Mouse (Mus musculus): ENCODE measurements around the gene Ift57.

Gene Ift57

DNA sequence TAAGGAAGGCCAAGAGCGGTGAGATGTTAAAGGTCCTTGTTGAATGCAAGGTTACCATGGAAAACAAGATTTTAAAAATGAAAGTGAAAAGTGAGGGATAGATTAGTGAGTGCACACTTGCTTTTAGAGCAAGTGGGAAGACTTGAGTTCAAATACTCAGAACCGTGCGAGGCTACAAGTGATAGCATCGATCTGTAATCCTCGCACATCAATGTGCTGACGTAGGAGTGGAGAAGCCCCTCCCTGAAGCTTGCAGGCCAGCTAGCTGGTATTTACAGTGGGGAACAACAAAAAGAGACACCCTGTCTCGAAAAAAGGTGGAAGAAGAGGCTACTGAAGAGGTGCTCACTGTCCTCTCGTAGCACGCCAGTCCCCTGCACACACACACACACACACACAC, 94.6 kb downstream of the Ift57 start:
- DNase-seq (ENCODE audit: low read depth): no peak

DNA sequence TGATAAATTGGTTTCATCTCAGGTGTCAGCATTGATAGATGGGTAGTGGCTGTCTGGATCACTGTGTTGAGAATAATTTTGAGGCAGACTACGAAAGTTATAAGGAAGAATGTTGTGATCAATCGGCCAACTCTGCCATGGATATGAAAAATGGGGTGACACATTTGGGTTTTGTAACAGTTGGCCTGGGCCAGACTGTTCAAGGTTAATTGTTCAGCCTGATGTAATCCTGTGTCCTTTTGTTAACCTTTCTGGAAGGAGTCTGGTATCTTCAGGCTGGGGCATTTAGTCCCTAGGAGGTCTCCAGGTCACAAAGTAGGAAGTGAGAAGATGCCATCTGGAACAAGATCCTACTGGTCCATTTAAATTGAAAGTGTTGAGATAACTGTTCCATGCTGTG, 97.2 kb downstream of the Ift57 start:
- no peak for DNase-seq (ENCODE audit: low read depth)

DNA sequence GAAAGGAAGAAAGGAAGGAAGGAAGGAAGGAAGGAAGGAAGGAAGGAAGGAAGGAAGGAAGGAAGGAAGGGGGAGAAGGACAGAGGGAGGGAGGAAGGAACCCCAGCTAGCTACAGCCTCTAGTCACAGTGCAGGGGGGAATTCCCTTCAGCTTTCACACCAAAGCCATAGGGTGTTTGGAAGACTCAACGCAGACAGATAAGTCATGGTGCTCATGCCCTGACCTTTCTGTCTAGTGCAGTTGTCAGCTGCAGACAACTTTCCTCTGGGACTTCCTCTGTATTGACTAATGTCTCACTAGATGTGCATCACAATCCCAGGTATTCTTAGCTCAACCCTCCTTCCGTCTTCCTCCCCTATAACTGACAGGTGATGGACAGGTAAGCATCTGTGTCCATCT, 97.9 kb downstream of the Ift57 start:
- no peak for DNase-seq (ENCODE audit: low read depth)

DNA sequence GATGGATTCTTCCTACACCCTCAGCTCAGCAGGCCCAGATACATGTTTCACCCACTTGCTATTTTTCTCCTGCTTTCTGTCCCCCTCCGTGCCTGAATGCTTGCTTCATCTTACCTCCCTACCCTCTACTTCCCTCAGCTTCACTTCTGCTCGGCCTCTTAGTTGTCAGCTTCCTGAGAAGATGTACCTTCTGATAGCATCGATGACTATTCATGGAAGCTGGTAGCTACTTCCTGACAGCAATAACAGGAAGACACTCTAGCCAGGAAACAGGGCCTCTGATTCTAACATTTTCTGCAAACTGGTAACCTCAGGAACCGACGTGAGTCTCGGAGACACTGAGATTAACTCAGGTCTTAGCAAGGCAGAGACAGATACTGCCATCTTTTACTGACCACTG, 99.8 kb downstream of the Ift57 start:
- DNase-seq (ENCODE audit: low read depth): no peak

DNA sequence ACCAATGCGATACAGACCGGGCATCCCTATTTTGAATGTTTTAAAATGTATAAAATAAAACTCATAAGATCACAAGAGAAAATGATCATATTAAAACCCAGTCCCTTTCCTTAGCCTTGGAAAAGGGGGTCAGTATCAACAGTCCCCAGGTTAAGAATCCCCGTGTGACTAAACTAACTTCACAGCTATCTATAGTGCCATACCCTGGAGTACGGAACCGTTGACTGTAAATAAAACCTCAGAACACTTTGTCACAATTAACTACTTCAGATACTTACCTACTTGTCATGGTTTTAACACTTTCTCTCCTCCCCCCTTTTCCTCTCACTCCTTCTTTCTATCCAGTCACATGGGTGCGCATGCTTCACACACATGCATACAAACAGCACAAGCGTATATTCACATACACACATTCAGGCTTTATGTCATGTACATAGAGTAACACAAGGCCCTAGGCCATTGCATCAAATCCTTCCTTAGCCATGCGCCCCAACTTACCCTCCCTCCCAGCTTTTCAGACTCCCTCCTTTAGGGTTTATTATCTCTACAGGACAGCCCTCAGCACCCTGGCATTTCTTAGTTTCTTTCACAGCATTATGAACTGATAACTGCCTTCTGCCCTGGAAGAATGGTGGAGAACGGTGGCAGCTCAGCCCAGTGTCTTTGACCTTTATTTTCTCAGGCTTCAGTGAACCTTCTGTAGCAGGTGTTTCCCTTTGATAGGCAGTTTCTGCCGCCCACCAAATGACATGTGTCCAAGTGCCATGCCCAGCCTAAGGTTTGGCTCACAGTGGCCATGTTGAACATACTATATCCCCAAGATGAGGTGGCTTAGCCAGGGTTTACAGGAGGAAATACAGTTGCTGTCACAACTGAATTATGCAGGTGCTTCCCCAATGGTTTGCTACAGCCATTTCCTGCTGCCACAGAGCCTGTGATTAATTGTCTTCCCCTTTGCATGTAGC, 100.8 kb downstream of the Ift57 start, which contains the start of gene Cd47:
Gene Cd47, plus strand, starts transcription at position 937 of the 965 bp plus-strand sequence.
- DNase-seq (ENCODE audit: low read depth): no peak

DNA sequence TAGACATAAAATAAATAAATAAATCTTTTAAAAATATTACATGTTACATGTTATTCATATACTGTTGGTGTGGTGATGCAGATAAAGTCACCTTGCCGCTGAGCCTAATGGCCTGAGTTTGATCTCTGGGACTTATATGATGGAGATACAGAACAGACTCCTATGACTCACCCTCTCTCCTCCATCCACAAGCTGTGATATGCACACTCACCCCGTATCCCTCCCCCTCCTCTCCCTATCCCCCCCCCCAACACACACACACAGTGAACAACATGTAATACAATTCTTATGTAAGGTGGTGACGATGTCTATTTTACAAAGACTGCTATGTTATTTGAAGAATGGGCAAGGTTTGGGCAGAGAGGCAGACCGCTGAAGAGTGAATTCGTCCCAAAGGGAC, 102.0 kb downstream of the Ift57 start:
- no peak for DNase-seq (ENCODE audit: low read depth)

DNA sequence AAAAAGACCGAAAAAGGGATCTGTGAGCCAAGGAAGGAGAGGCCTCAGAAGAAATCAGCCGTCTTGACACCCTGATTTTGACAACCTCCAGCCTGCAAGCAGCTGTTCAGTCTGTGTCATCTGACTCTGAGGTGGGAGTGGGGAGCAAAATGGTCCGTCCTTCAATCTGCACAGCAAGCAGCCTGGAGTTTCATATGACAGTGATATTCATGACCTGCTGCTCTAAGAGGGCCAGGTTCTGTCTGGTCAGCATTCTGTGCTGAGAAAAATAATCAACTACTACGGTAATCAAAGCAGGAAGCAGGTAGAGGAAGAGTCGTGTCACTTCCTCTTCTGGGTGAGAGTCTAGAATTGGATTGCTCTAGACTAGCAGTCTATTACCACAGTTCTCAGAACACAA, 102.4 kb downstream of the Ift57 start:
- no peak for DNase-seq (ENCODE audit: low read depth)

DNA sequence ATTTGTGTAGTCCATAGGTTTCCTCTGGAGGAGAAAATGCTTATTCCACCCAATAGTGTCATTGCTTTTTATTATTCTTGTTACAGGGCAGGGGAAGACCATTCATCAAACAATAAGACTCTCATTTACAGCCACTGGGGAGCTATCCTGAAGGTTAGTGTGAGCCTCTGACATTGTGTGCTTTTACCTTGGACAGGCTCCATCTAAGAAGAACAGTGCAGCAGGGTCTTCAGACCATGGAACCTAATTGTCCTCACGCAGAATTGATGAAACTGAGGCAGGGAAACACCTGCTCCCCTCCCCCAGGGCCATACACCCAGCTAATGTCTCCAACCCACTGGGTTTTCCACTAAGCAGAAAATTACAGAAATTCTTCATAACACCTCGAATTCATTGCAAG, 104.0 kb downstream of the Ift57 start:
- DNase-seq (ENCODE audit: low read depth): no peak

DNA sequence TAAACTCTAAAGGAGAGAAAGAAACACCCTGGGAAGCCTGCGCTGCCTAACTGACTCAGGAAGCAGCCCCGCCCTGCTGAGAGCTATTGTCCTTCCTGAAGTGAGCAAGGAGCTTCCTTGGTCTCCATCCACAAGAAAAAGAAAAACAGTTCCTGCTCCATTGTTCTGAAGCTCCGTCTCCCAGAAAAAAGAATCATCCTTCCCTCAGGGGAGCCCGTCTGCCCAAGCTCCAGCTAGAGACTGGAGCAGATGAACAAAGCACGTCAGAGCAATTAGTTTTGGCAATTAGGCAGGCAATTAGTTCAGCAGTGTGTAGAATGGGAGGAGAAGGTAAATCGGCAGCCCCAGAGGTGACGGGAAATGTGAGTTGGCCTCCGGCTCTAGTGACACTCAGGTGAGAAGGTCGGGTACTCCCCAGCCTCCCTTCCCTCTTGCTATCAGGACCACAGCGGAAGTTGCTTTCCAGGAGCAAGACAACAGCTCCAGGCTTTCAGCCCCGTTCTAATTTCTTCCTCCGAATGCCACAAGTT, 105.0 kb downstream of the Ift57 start:
- DNase-seq (ENCODE audit: low read depth): no peak

DNA sequence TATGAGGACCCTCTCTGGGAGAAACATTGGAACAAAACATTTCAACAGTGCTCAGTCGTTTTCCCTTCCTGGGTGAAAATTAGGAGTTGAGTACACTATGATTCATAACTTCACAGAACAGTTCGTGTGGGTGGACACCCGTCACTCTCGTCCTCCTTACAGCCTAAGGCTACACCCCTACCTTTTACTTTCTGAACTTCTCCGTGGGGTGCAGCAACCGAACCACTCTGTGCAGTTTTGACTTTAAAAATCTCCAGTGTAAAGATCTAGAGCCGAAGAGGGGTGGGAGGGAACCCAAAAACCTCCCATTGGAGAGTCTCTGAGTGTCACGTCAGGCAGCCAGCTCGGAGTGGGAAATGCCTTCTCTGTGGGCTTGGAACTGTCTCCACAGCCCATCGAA, 107.9 kb downstream of the Ift57 start:
- DNase-seq (ENCODE audit: low read depth): no peak

DNA sequence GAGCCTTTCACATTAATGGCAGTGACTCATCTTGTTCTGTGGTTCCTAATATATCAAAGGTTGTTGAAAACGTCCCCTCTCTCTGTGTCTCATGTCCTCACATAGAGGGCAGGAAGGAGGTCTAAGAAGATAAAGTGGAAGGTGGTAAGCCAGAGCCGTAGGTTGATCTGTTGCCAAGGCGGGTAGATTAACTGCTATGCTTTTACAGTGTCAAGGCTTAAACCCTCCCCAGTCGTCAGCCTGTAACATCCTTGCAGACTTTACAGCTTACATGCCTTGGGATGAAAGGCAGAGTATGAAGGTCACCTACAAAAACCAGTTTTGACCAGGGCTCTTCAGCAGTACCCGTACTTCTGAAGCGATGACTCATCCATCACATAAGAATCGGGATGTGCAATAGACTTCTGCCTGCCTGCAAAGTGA, 108.4 kb downstream of the Ift57 start:
- peak; percentile 5 for DNase-seq (ENCODE audit: low read depth)

DNA sequence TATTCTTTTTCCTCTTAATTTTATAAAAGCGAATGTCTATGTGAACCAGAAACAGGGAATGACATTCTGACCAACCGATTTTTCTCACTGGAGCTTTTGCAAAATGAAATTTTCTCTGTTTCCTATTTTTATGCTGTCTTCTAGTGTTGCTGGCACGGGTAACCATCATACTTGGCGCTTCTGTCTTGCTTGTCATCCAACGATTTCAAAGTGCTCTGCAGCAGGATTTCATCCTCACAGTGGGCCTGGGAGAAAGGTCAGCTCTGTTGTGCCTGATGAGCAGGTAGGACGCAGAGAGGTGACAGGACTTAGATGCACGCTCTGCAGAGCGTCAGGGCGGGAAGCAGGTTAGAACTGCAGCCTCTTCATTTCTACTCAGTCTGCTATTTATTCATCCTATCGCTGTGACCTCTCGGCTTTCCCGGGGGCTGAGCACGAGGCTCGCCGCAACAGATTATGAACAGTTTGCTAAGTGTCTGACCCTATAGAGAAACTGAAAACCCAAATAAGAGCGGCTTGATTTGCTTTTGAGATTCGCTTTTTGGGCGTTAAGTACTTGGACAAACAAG, 108.9 kb downstream of the Ift57 start:
- DNase-seq (ENCODE audit: low read depth): no peak

DNA sequence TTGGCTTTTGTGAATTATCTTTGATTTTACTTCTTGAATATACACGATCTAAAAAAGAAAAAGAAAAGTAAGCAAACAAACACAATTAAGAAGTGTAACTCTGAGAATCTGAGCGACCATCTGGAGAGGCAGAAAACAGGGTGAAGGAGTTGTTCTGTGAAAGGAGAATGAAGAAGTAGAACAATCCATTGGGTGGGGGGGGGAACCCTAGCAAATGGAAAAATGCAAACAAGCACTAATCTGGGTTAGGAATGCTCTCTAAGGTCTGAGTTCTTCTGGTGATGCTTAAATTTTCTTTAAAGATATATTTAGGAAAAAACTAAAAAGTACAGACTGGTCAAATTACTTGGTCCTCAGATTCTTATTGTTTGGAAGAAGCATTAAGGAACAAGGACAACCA, 112.9 kb downstream of the Ift57 start:
- DNase-seq (ENCODE audit: low read depth): no peak

DNA sequence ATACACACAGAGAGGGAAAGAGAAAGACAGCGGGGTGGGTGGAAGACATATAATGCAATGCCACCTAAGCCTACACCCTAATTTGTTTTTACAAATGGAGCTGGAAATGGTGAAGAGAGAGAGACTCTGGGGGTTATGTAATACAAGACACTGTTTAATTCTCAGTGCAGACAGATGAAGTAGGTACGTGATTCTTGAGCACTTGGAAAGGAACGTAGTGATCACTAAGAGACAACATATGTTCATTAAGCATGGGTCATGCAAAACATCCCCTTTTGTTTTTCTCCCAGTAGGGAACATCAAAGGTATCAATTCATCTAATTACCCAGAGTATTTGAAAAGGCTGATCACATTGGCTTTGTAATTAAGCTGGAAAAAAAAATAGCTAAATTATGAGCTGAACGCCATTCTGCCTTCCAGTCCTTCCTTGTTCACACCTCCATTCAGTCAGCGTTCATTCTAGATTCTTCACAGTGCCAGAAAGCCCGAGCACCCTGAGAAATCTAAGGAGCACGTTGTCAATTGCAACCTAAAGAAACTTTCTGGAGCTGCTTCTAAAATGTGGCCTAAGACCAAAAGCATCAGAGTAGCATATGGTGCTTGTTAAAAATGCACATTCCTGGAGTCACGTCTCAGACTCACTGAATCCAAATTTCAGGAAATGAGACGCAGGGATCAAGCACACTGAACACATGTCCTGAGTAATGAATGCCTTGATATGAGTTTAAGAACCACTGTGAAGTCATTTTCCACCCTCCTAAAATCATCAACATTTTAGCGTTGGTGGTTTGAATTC, 114.0 kb downstream of the Ift57 start:
- peak; percentile 71 for DNase-seq (ENCODE audit: low read depth)

DNA sequence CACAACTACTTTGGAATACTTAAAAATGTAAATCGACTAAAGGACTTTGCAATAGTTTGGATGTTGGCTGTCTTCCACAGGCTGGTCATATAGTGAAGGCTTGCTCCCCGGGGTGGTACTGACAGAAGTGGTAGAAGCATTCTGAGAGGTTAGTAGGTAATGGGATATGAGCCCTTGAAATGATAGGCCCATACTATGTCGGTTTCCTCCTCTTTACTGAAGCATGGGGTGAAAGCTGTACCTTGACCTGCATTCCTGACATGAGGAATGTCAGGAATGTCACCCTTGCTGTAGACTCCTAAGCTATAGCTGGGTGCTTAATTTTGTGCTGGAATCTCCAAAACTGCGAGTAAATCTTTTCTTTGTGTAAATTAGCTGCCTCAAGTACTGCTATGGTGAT, 115.4 kb downstream of the Ift57 start:
- peak; percentile 5 for DNase-seq (ENCODE audit: low read depth)
